Mouse (Mus musculus): ENCODE results near the gene Alkbh4. TPM values are rescaled to one million over a fixed set of nuclear protein-coding genes. Genes with fewer than 3 reads are reported as not detected.
"Not testable (repeated sequence)": the region's sequence is repeated elsewhere in the genome, so short reads cannot be mapped to it uniquely, and the experiment has no call there.

The Alkbh4 gene
- polyA plus RNA-seq, 1 experiment from 2014 or later, result 25.6 TPM

DNA sequence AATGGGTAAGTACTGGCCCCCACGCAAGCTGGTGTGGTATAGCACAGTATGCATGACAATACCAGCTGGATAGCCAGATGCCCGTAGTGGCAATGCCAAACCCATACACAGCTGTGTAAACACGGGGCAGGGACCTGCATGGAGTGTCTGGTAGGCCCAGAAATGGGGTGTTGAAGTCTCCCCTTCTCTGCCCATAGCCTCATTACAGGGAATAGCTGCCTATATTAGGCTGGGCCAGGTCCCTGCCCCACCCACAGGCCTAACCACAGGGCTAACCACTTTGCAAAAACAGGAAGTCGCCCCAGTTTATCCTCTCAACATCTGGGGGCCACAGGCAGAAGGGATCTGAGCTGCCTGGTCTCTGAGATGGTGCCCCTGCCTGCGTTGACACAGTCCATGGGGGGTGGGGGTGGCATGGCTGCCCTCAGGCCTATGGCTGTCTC, 13.2 kb downstream of the Alkbh4 start:
- 72% methylated on average over 5 of the region's 5 CpGs for WGBS

DNA sequence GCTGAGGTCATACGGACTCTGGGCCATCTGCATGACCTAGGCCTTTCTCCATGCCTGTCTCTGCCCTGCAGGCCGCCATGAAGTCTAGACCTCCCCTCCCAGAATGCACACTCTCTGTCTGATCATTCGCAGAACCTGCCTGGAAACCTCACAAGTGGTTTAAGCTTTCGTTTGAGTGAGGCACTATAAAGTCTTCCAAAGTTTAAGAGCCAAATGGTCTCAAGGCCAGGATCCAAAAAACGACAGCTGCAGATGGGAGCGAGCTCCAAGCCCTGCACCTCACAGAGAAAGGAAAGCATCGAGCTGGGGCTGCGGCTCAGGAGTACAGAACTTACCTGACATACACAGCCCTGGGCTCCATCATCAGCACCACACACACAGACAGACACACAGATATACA, 16.4 kb downstream of the Alkbh4 start:
- WGBS, result 87% methylated on average over 8 of the region's 8 CpGs
- no peaks in the 10 kb centered on the region for H3K27me3 ChIP-seq (ENCODE audit: poor library complexity, severe bottlenecking)
- H3K36me3 ChIP-seq (replicated peaks), result no peaks in the 10 kb centered on the region
- H3K27ac ChIP-seq, result no peak overlapping the region
- DNase-seq (ENCODE audit: extremely low spot score, low spot score), result no peak
- no peaks in the 10 kb centered on the region for H3K9me3 ChIP-seq
- H3K4me1 ChIP-seq, result no peaks in the 10 kb centered on the region
- no peak overlapping the region for H3K4me3 ChIP-seq

More for the DNA sequence above, 13.2 kb downstream of the Alkbh4 start:
- H3K4me3 ChIP-seq; H3K27ac ChIP-seq; H3K9me3 ChIP-seq; H3K4me1 ChIP-seq; DNase-seq (ENCODE audit: extremely low spot score, low spot score); H3K36me3 ChIP-seq (replicated peaks); H3K27me3 ChIP-seq (ENCODE audit: poor library complexity, severe bottlenecking): not testable (repeated sequence)

DNA sequence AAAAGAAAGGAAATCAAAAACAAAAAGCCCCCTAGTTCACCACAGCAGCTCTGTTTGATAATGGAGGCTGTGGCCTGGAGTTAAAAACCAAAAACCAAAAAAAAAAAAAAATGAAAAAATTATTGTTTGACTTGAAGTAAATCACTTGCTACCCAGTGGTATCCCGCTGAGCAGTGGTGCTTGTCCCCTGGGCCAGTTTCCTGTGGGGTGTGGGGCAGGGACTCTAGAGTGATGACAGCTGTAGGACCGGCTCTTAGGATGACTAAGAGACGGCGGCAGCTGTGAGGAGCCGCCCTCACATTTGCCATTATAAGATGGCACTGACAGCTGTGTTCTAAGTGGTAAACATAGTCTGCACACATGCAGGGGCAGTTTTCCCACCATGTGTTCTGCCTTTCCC, 19.5 kb downstream of the Alkbh4 start:
- DNase-seq (ENCODE audit: extremely low spot score, low spot score), result no peak

DNA sequence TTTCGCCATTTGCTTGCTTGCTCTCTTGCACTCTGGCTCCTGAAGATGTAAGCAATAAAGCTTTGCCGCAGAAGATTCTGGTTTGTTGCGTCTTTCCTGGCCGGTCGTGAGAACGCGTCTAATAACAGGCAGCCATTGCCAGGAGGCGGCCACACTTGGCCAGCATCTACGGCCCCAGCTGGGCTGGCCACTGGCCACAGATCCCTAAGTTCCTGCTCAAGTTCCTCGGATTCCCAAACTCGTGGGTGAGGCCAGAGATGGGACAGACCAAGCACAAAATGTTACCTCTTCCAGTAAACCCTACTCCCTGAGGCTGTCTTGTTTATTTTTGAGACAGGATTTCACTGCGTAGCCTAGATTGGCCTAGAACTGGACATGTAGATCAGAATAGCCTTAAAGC, 24.1 kb downstream of the Alkbh4 start:
- WGBS, result 93% methylated on average over 11 of the region's 12 CpGs

More for the DNA sequence above, 19.5 kb downstream of the Alkbh4 start:
- Histone ChIP-seq H3K27me3 (ENCODE audit: poor library complexity, severe bottlenecking) (no peaks in the 10 kb centered on the region), H3K36me3 (replicated peaks) (0 out of 2 replicates have a peak, but pooled peaks cover 3% of the 10 kb centered on the region), H3K4me1 (no peaks in the 10 kb centered on the region), H3K4me3 (no peak overlapping the region), H3K27ac (no peak overlapping the region), H3K9me3 (no peaks in the 10 kb centered on the region)
- WGBS, result 92% methylated on average over 5 of the region's 5 CpGs

GRCm38 (mm10) chr5:136163807-136164474, 28.0 kb downstream of the Alkbh4 start:
- Histone ChIP-seq H3K4me3 (no peak overlapping the region), H3K9me3 (peaks cover 7% of the 10 kb centered on the region; the same call in 1 of the 2 replicates), H3K27me3 (ENCODE audit: poor library complexity, severe bottlenecking) (no peaks in the 10 kb centered on the region), H3K4me1 (no peaks in the 10 kb centered on the region), H3K36me3 (replicated peaks) (peaks cover 21% of the 10 kb centered on the region), H3K27ac (no peak overlapping the region)
- DNase-seq (ENCODE audit: extremely low spot score, low spot score), result no peak
- WGBS, result 87% methylated on average over 11 of the region's 11 CpGs

More for the DNA sequence above, 24.1 kb downstream of the Alkbh4 start:
- H3K27me3 ChIP-seq (ENCODE audit: poor library complexity, severe bottlenecking); H3K4me3 ChIP-seq; DNase-seq (ENCODE audit: extremely low spot score, low spot score); H3K27ac ChIP-seq; H3K36me3 ChIP-seq (replicated peaks); H3K9me3 ChIP-seq; H3K4me1 ChIP-seq: not testable (repeated sequence)

GRCm38 (mm10) chr5:136165246-136165645, 29.3 kb downstream of the Alkbh4 start:
- Histone ChIP-seq H3K36me3 (replicated peaks) (peaks cover 19% of the 10 kb centered on the region), H3K27ac (no peak overlapping the region), H3K4me1 (peaks cover 9% of the 10 kb centered on the region), H3K9me3 (peaks cover 7% of the 10 kb centered on the region; the same call in 1 of the 2 replicates), H3K4me3 (no peak overlapping the region), H3K27me3 (ENCODE audit: poor library complexity, severe bottlenecking) (no peaks in the 10 kb centered on the region)
- no peak for DNase-seq (ENCODE audit: extremely low spot score, low spot score)
- 81% methylated on average over 8 of the region's 8 CpGs for WGBS

DNA sequence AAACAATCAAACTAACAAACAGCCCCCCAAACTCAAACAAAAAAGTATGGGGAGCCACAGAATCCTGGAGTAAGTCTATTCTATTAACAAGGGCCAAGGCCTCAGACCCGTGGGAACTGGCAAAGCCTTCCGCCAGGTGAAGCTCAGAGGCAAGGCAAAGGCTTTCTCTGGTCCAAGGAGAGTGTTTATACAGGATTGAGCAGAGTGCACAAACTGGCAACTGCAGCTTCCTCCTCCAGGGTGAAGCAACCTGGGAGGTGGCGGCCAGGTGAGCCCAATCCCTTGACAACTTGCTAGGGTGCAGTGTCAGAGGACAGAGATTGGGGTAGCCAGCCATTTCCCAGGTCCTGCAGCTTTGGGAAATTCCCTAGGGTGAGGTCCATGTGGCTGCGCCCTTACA, 31.4 kb downstream of the Alkbh4 start:
- peaks cover 20% of the 10 kb centered on the region for H3K4me1 ChIP-seq
- 93% methylated on average over 4 of the region's 4 CpGs for WGBS
- H3K9me3 ChIP-seq, result peaks cover 7% of the 10 kb centered on the region; the same call in 1 of the 2 replicates
- no peak overlapping the region for H3K27ac ChIP-seq
- no peak overlapping the region for H3K4me3 ChIP-seq
- H3K36me3 ChIP-seq (replicated peaks), result peaks cover 15% of the 10 kb centered on the region
- no peak for DNase-seq (ENCODE audit: extremely low spot score, low spot score)
- peaks cover 12% of the 10 kb centered on the region for H3K27me3 ChIP-seq (ENCODE audit: poor library complexity, severe bottlenecking)

DNA sequence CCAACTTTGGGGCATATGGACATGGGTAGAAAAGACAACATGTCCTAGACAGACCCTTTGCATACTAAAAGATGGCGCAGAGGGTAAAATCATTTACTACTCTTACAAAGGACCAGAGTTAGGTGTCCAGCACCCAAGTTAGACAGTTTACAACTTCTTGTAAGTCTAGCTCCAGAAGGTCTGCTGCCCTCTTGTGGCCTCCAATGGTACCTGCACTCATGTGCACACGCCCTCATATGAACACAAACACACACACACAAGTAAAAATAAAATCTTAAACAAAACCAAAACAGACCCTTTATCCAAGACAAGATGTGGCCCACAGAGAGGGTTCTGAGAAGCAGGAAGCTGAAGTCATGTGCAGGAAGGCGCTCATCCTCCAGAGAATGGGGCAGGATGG, 32.1 kb downstream of the Alkbh4 start:
- Histone ChIP-seq H3K4me1 (peaks cover 20% of the 10 kb centered on the region), H3K9me3 (peaks cover 7% of the 10 kb centered on the region; the same call in 1 of the 2 replicates), H3K36me3 (replicated peaks) (peaks cover 15% of the 10 kb centered on the region), H3K4me3 (no peak overlapping the region), H3K27me3 (ENCODE audit: poor library complexity, severe bottlenecking) (peaks cover 17% of the 10 kb centered on the region), H3K27ac (no peak overlapping the region)
- WGBS, result 94% methylated on average over 3 of the region's 3 CpGs
- no peak for DNase-seq (ENCODE audit: extremely low spot score, low spot score)

GRCm38 (mm10) chr5:136169626-136170511, 33.9 kb downstream of the Alkbh4 start:
- Histone ChIP-seq H3K4me1 (peaks cover 20% of the 10 kb centered on the region), H3K36me3 (replicated peaks) (peaks cover 15% of the 10 kb centered on the region), H3K27me3 (ENCODE audit: poor library complexity, severe bottlenecking) (peaks cover 17% of the 10 kb centered on the region), H3K9me3 (peaks cover 7% of the 10 kb centered on the region; the same call in 1 of the 2 replicates), H3K4me3 (peak overlapping the region; percentile 69), H3K27ac (peak overlapping the region; percentile 83)
- 16% methylated on average over 15 of the region's 15 CpGs for whole genome bisulfite sequencing
- DNase-seq (ENCODE audit: extremely low spot score, low spot score), result no peak

DNA sequence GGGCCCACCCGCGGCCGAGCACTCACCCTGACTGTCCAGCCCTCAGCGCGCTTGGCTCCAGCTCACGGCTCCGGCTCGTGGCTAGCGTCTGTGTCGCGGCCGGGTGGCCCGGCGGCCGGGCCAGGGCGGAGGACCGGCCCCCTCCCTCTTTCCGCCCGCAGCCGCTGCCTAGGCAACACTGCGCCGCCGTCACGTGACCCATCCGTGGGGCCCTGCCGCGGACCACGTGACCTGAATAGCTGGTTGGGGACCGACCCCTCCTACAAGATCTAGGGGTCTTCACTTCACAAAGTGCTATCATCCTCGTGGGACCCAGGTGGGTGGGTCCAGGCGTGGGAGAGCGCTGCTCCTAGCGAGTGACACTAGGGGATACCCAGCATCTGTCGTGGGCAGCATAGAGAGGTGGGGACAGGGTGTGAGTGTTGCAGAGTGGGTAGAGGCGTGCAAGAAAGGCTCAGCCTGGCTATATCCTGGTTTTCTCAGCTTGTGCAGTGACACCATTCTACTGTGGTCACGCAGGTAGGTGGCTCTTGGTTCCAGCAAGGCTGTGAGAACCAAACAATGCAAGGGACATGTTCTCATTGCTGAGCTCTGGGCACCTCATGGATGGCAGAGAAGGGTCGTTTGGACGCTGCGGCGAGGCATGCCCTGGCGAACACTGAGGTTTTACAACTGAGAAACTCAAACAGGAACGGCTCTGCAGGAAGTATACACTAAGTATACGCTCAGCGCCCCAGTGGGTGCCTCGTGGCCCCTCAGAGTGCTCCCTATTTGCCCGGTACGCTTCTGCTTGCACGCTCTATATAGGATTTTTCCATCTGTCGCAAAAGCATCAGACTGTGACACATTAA, 34.8 kb downstream of the Alkbh4 start, which contains the start of gene Orai2:
Orai2 (minus strand) TSS at position 202 of the 851 bp plus-strand sequence.
- Histone ChIP-seq H3K27me3 (ENCODE audit: poor library complexity, severe bottlenecking) (peaks cover 17% of the 10 kb centered on the region), H3K9me3 (peaks cover 7% of the 10 kb centered on the region; the same call in 1 of the 2 replicates), H3K4me3 (peak within 1 kb of the TSS; percentile 69), H3K27ac (peak within 1 kb of the TSS; percentile 83), H3K36me3 (replicated peaks) (peaks cover 12% of the 10 kb centered on the region), H3K4me1 (peaks cover 20% of the 10 kb centered on the region)
- DNase-seq (ENCODE audit: extremely low spot score, low spot score), result peak; percentile 89
- 6% methylated on average over 49 of the region's 49 CpGs for WGBS

DNA sequence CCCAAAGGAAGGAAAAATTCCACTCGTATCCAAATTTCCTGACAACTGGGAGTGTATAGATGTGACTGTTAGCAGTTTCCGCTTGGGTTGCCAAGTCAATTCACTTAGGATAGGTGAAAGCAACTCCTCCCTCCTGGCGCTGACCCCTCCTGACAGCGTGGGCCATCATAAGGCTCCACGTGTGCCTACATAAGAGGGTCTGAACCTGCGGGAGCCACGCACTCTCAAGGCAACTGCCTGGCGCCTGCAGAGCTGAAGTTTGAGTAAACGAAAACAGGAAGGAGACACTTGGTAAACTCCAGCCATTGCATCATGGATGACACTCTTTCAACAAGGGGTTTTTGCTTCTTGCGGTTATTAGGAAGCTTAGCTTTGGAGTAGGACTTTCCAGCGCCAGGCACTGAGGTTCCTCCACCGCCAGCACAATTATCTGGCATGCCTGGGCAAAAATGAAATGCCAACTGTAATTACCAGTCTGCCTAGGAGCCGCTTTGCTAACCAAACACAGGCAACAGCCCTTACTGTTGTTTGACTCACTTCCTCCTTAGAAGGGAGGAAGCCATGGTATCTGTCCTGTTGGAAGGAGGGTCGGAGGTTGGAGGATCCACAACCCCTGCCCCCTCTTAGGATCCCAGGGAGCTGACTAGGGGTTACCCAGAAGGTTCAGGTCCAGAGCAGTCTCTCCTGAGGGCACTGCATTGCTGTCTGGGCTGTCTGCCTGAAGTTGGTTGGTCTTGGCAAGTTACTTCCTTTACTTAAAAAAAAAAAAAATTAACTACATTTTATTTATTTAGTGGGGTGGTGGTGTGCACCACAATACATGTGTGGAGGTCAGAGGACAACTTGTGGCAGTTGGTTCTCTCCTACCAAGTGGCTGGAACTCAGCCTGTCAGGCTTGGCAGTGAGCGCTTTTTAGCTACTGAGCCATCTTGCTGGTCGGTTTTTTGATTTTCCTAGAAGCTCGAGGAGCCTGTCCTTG, 35.7 kb downstream of the Alkbh4 start:
- 43% methylated on average over 17 of the region's 17 CpGs for WGBS
- no peak for DNase-seq (ENCODE audit: extremely low spot score, low spot score)
- H3K4me1 ChIP-seq, result peaks cover 20% of the 10 kb centered on the region
- H3K27me3 ChIP-seq (ENCODE audit: poor library complexity, severe bottlenecking), result peaks cover 17% of the 10 kb centered on the region
- peak overlapping the region; percentile 83; the same call in 1 of the 2 replicates for H3K27ac ChIP-seq
- H3K36me3 ChIP-seq (replicated peaks), result peaks cover 12% of the 10 kb centered on the region
- peak overlapping the region; percentile 69 for H3K4me3 ChIP-seq
- H3K9me3 ChIP-seq, result peaks cover 7% of the 10 kb centered on the region; the same call in 1 of the 2 replicates

All from forebrain, embryonic 10.5 days (tissue).